Mouse (Mus musculus) intestine, embryonic 15.5 days (tissue): ENCODE results near the gene Agpat4. TPM values are rescaled to one million over a fixed set of nuclear protein-coding genes. Genes with fewer than 3 reads are reported as not detected.

Experiments
- ATAC-seq: fragments of 200-750 bp; cut with Nextera tagmentation; 2 replicates; pipeline ENCODE4 v1.8.0; 2017; ENCODE audit warnings: moderate TSS enrichment, moderate library complexity
- H3K27ac ChIP-seq: fragments of 300-500 bp; sonication (generic); 2 replicates; pipeline ENCODE4 v1.5.1; 2015; ENCODE audit warnings: mild to moderate bottlenecking, inconsistent platforms
- H3K27me3 ChIP-seq: fragments of 300-500 bp; sonication (generic); replicated peaks from 2 replicates; pipeline ENCODE4 v1.6.1; 2015; ENCODE audit warnings: inconsistent platforms
- H3K36me3 ChIP-seq: fragments of 300-500 bp; sonication (generic); 2 replicates; pipeline ENCODE4 v1.6.1; 2015; ENCODE audit warnings: inconsistent platforms
- H3K4me1 ChIP-seq: fragments of 300-500 bp; sonication (generic); replicated peaks from 2 replicates; pipeline ENCODE4 v1.6.1; 2015; ENCODE audit warnings: inconsistent platforms
- H3K4me2 ChIP-seq: fragments of 300-500 bp; sonication (generic); replicated peaks from 2 replicates; pipeline ENCODE4 v1.6.1; 2015; ENCODE audit warnings: mild to moderate bottlenecking, inconsistent platforms
- H3K4me3 ChIP-seq: fragments of 300-500 bp; sonication (generic); replicated peaks from 2 replicates; pipeline ENCODE4 v1.5.1; 2015; ENCODE audit warnings: inconsistent platforms
- H3K9ac ChIP-seq: fragments of 300-500 bp; sonication (generic); 2 replicates; pipeline ENCODE4 v1.6.1; 2015; ENCODE audit warnings: inconsistent platforms
- H3K9me3 ChIP-seq: fragments of 300-500 bp; sonication (generic); 2 replicates; pipeline ENCODE4 v1.6.1; 2016; ENCODE audit warnings: inconsistent platforms
- WGBS: fragments of 180-500 bp; shearing (Covaris S2); methylation state at CpG from one replicate; pipeline ENCODE4 v1.1.7; 2015; 5-methylcytosine and 5-hydroxymethylcytosine counted together
- polyA plus RNA-seq: library from polyadenylated mRNA; unstranded; fragments of >200 nt; fragmentation: Nextera tagmentation; extraction: Ambion mirVana; gene quantifications from 2 replicates; pipeline ENCODE4 v1.2.1, GENCODE M21; 2015

Agpat4 gene
- polyA plus RNA-seq, 1 experiment from 2014 or later, result 19.6 TPM

DNA sequence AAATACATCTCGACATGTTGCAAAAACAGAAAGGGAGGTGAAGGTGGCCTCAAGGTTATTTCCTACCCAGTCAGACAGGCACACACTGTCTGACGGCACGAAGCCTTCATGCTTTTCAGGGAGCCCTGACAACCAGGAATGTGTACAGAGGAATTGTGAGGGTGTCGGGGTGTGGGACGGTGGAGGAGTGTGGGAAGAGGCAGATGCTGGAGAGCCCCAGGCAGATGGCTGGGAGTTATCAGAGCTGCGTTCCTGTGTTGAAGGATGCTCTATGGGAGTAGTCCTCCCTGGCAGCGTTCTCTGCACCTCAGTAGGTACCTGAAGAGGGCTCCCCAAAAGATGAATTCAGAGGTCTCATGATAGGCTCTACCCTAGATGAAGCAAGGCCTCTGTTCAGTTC, 45.4 kb downstream of the Agpat4 start:
- no peak overlapping the region for H3K9ac ChIP-seq
- H3K4me2 ChIP-seq, result no peak overlapping the region
- no peak overlapping the region for H3K4me3 ChIP-seq
- H3K27me3 ChIP-seq, result no peaks in the 10 kb centered on the region
- H3K9me3 ChIP-seq, result no peaks in the 10 kb centered on the region
- 82% methylated on average over 7 of the region's 7 CpGs for WGBS
- H3K4me1 ChIP-seq, result peaks cover 14% of the 10 kb centered on the region
- H3K27ac ChIP-seq, result no peak overlapping the region
- no peak for ATAC-seq
- no peaks in the 10 kb centered on the region for H3K36me3 ChIP-seq

DNA sequence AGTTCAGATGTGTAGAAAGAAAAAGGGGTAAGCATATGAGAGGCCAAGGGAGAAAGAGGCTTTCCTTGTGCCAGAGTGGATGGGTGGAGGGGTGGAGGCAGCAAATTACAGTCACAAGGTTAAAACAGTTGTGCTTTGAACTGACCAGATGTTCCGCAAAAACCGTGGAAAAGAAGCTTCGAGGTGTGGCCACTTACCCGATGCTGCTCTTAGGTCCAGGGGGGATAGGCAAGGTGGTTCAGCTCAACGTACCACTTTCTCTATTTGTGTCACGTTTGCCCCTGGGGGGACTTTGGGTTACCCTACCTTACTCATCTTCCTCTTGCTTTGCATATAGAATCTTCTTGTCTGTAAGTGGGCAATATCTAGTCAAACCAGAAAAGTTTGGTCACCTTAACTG, 46.0 kb downstream of the Agpat4 start:
- Histone ChIP-seq H3K27me3 (no peaks in the 10 kb centered on the region), H3K4me3 (no peak overlapping the region), H3K4me2 (no peak overlapping the region), H3K36me3 (no peaks in the 10 kb centered on the region), H3K27ac (no peak overlapping the region), H3K4me1 (peaks cover 18% of the 10 kb centered on the region), H3K9me3 (no peaks in the 10 kb centered on the region), H3K9ac (no peak overlapping the region)
- WGBS, result 93% methylated on average over 6 of the region's 6 CpGs
- ATAC-seq, result no peak

- WGBS, result 87% methylated on average over 11 of the region's 11 CpGs
- no peaks in the 10 kb centered on the region for H3K36me3 ChIP-seq
- H3K9ac ChIP-seq, result no peak overlapping the region
- no peak overlapping the region for H3K27ac ChIP-seq
- peaks cover 18% of the 10 kb centered on the region for H3K4me1 ChIP-seq
- H3K27me3 ChIP-seq, result no peaks in the 10 kb centered on the region
- H3K9me3 ChIP-seq, result no peaks in the 10 kb centered on the region
- no peak overlapping the region for H3K4me3 ChIP-seq
- H3K4me2 ChIP-seq, result no peak overlapping the region
- ATAC-seq, result no peak
Measured at GRCm38 (mm10) chr17:12165009-12165695, 46.6 kb downstream of the Agpat4 start.

GRCm38 (mm10) chr17:12165701-12166100, 47.2 kb downstream of the Agpat4 start:
- no peak for ATAC-seq
- Histone ChIP-seq H3K4me3 (no peak overlapping the region), H3K9ac (no peak overlapping the region), H3K27me3 (no peaks in the 10 kb centered on the region), H3K36me3 (no peaks in the 10 kb centered on the region), H3K4me1 (peaks cover 18% of the 10 kb centered on the region), H3K27ac (no peak overlapping the region), H3K4me2 (no peak overlapping the region), H3K9me3 (no peaks in the 10 kb centered on the region)
- WGBS, result 91% methylated on average over 9 of the region's 9 CpGs

- H3K36me3 ChIP-seq, result no peaks in the 10 kb centered on the region
- no peaks in the 10 kb centered on the region for H3K9me3 ChIP-seq
- 39% methylated on average over 10 of the region's 10 CpGs for WGBS
- peaks cover 15% of the 10 kb centered on the region for H3K4me1 ChIP-seq
- H3K27me3 ChIP-seq, result no peaks in the 10 kb centered on the region
- H3K27ac ChIP-seq, result no peak overlapping the region; the same call in 1 of the 2 replicates
- ATAC-seq, result 0 out of 2 replicates have a peak, but pooled peaks have one; percentile 38
- H3K4me3 ChIP-seq, result no peak overlapping the region
- no peak overlapping the region for H3K4me2 ChIP-seq
- H3K9ac ChIP-seq, result no peak overlapping the region
Measured at GRCm38 (mm10) chr17:12168536-12168935, 50.0 kb downstream of the Agpat4 start.

GRCm38 (mm10) chr17:12169326-12169836, 50.9 kb downstream of the Agpat4 start:
- Histone ChIP-seq H3K4me2 (no peak overlapping the region), H3K9ac (no peak overlapping the region), H3K4me3 (no peak overlapping the region), H3K27ac (no peak overlapping the region), H3K4me1 (peaks cover 14% of the 10 kb centered on the region), H3K27me3 (no peaks in the 10 kb centered on the region), H3K9me3 (no peaks in the 10 kb centered on the region), H3K36me3 (no peaks in the 10 kb centered on the region)
- ATAC-seq, result no peak
- 75% methylated on average over 12 of the region's 12 CpGs for WGBS

GRCm38 (mm10) chr17:12170791-12171497, 52.4 kb downstream of the Agpat4 start:
- no peak overlapping the region for H3K27ac ChIP-seq
- no peak overlapping the region for H3K4me2 ChIP-seq
- no peaks in the 10 kb centered on the region for H3K27me3 ChIP-seq
- H3K9me3 ChIP-seq, result no peaks in the 10 kb centered on the region
- ATAC-seq, result no peak
- no peaks in the 10 kb centered on the region for H3K36me3 ChIP-seq
- no peak overlapping the region for H3K9ac ChIP-seq
- no peak overlapping the region for H3K4me3 ChIP-seq
- H3K4me1 ChIP-seq, result peaks cover 14% of the 10 kb centered on the region
- WGBS, result 40% methylated on average over 7 of the region's 7 CpGs

DNA sequence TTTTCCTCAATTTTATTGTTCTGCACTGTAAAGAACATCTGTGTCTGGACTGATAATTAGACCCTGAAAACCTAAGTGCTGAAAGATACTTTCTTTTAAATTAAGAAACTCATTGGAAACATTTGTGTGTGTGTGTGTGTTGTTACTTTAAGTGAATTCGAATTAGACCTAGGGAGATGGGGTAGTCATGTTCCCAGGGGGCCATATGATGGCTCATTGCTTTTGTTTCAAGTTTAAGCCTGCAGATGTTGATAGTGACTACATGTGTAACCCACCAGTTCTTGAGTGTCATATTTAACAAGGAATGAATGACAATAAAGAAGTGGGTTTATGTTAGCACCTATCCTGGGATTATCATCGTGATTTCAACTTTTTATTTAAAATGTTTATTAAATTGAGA, 53.2 kb downstream of the Agpat4 start:
- ATAC-seq, result no peak
- WGBS, result 80% methylated on average over 2 of the region's 2 CpGs

GRCm38 (mm10) chr17:12174221-12174620, 55.7 kb downstream of the Agpat4 start:
- Histone ChIP-seq H3K36me3 (no peaks in the 10 kb centered on the region), H3K4me3 (no peak overlapping the region), H3K9me3 (no peaks in the 10 kb centered on the region), H3K4me2 (no peak overlapping the region), H3K4me1 (peaks cover 5% of the 10 kb centered on the region; the same call in 1 of the 2 replicates), H3K27ac (no peak overlapping the region), H3K9ac (no peak overlapping the region), H3K27me3 (no peaks in the 10 kb centered on the region)
- 93% methylated on average over 5 of the region's 5 CpGs for WGBS
- no peak for ATAC-seq

More for the DNA sequence above, 53.2 kb downstream of the Agpat4 start:
- no peaks in the 10 kb centered on the region for H3K9me3 ChIP-seq
- no peak overlapping the region for H3K4me2 ChIP-seq
- no peak overlapping the region for H3K9ac ChIP-seq
- H3K27ac ChIP-seq, result no peak overlapping the region
- H3K4me1 ChIP-seq, result peaks cover 14% of the 10 kb centered on the region
- H3K4me3 ChIP-seq, result no peak overlapping the region
- H3K27me3 ChIP-seq, result no peaks in the 10 kb centered on the region
- no peaks in the 10 kb centered on the region for H3K36me3 ChIP-seq

- Histone ChIP-seq H3K9ac (no peak overlapping the region), H3K4me2 (no peak overlapping the region), H3K27me3 (no peaks in the 10 kb centered on the region), H3K9me3 (no peaks in the 10 kb centered on the region), H3K4me3 (no peak overlapping the region), H3K27ac (no peak overlapping the region), H3K4me1 (0 out of 2 replicates have a peak, but pooled peaks cover 3% of the 10 kb centered on the region), H3K36me3 (no peaks in the 10 kb centered on the region)
- ATAC-seq, result no peak
- 74% methylated on average over 7 of the region's 7 CpGs for WGBS
Measured at GRCm38 (mm10) chr17:12174896-12175295, 56.4 kb downstream of the Agpat4 start.

DNA sequence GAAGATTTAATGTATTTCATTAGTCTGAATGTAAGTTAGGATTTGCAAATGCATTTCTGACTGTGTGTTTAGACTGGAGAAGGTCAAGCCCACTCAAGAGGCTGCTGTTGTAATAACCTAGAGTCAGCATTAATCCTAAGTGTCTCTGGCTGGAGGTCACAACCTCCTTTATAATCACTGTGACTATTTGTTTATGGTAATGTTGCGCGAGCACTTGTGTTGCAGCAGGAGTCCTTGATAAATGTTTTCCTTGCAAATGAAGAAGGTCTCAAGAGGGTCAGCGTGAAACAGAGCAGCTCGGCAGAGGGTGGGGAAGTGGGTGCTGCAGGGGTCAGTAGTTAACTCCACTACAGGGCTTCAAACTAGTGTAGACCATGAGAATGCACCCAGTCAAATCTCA, 57.1 kb downstream of the Agpat4 start:
- Histone ChIP-seq H3K36me3 (no peaks in the 10 kb centered on the region), H3K4me2 (no peak overlapping the region), H3K9me3 (no peaks in the 10 kb centered on the region), H3K9ac (no peak overlapping the region), H3K4me3 (no peak overlapping the region), H3K27me3 (0 out of 2 replicates have a peak, but pooled peaks cover 2% of the 10 kb centered on the region), H3K27ac (no peak overlapping the region), H3K4me1 (0 out of 2 replicates have a peak, but pooled peaks cover 3% of the 10 kb centered on the region)
- no peak for ATAC-seq
- WGBS, result 28% methylated on average over 4 of the region's 4 CpGs

- ATAC-seq, result no peak
- Histone ChIP-seq H3K27ac (no peak overlapping the region), H3K9me3 (no peaks in the 10 kb centered on the region), H3K27me3 (peaks cover 4% of the 10 kb centered on the region; the same call in 1 of the 2 replicates), H3K4me2 (no peak overlapping the region), H3K4me1 (no peaks in the 10 kb centered on the region), H3K36me3 (no peaks in the 10 kb centered on the region), H3K4me3 (no peak overlapping the region), H3K9ac (no peak overlapping the region)
- WGBS, result 83% methylated on average over 7 of the region's 7 CpGs
Measured at GRCm38 (mm10) chr17:12179339-12179738, 60.8 kb downstream of the Agpat4 start.
